Mouse (Mus musculus) liver, embryonic 16.5 days (tissue): ENCODE measurements around the gene Rbpj. TPM values are rescaled to one million over a fixed set of nuclear protein-coding genes. Genes with fewer than 3 reads are reported as not detected.

Experiments
- ATAC-seq: fragments of 200-750 bp; cut with Nextera tagmentation; 2 replicates; pipeline ENCODE4 v1.8.0; 2017; ENCODE audit warnings: low read depth, mild to moderate bottlenecking, moderate number of reproducible peaks, moderate library complexity
- H3K27ac ChIP-seq: fragments of 300-500 bp; sonication (generic); 2 replicates; pipeline ENCODE4 v1.5.1; 2014; ENCODE audit warnings: mild to moderate bottlenecking, low read length
- H3K27me3 ChIP-seq: fragments of 300-500 bp; sonication (generic); 2 replicates; pipeline ENCODE4 v1.6.1; 2014; ENCODE audit warnings: low read depth, low read length, mixed read lengths; ENCODE audit not compliant: control insufficient read depth, insufficient read depth
- H3K36me3 ChIP-seq: fragments of 300-500 bp; sonication (generic); 2 replicates; pipeline ENCODE4 v1.6.1; 2014; ENCODE audit warnings: mild to moderate bottlenecking; ENCODE audit not compliant: control insufficient read depth, insufficient read depth
- H3K4me1 ChIP-seq: fragments of 300-500 bp; sonication (generic); 2 replicates; pipeline ENCODE4 v1.6.1; 2014; ENCODE audit warnings: low read depth, low read length, mixed read lengths; ENCODE audit not compliant: control insufficient read depth
- H3K4me2 ChIP-seq: fragments of 300-500 bp; sonication (generic); 2 replicates; pipeline ENCODE4 v1.6.1; 2014; ENCODE audit warnings: low read depth, low read length, mixed read lengths
- H3K4me3 ChIP-seq: fragments of 300-500 bp; sonication (generic); 2 replicates; pipeline ENCODE4 v1.5.1; 2014; ENCODE audit warnings: low read depth, mild to moderate bottlenecking, low read length
- H3K9ac ChIP-seq: fragments of 300-500 bp; sonication (generic); 2 replicates; pipeline ENCODE4 v1.6.1; 2014; ENCODE audit warnings: low read depth, low read length
- H3K9me3 ChIP-seq: fragments of 300-500 bp; sonication (generic); replicated peaks from 2 replicates; pipeline ENCODE4 v1.6.1; 2016; ENCODE audit warnings: low read length; ENCODE audit not compliant: control insufficient read depth
- WGBS: fragments of 180-500 bp; shearing (Covaris S2); extraction: QIAGEN DNeasy Blood & Tissue Kit; methylation state at CpG from one replicate; pipeline ENCODE4 v1.1.7; 2014; ENCODE audit not compliant: insufficient replicate concordance; 5-methylcytosine and 5-hydroxymethylcytosine counted together
- polyA plus RNA-seq: library from polyadenylated mRNA; unstranded; fragments of >200 nt; fragmentation: Nextera tagmentation; extraction: Ambion mirVana; gene quantifications from 2 replicates; pipeline ENCODE4 v1.2.1, GENCODE M21; 2015

The Rbpj gene
- polyA plus RNA-seq, 1 experiment from 2014 or later, result 6.9 TPM

- H3K27me3 ChIP-seq, result no peaks in the 10 kb centered on the region
- no peak overlapping the region for H3K4me3 ChIP-seq
- ATAC-seq, result no peak
- H3K4me1 ChIP-seq, result no peaks in the 10 kb centered on the region
- no peak overlapping the region for H3K27ac ChIP-seq
- H3K4me2 ChIP-seq, result no peak overlapping the region
- no peak overlapping the region for H3K9ac ChIP-seq
- WGBS, result 49% methylated on average over 2 of the region's 2 CpGs
- no peaks in the 10 kb centered on the region for H3K9me3 ChIP-seq
- no peaks in the 10 kb centered on the region for H3K36me3 ChIP-seq
Measured at GRCm38 (mm10) chr5:53516482-53516881, 50.5 kb downstream of the Rbpj start.

DNA sequence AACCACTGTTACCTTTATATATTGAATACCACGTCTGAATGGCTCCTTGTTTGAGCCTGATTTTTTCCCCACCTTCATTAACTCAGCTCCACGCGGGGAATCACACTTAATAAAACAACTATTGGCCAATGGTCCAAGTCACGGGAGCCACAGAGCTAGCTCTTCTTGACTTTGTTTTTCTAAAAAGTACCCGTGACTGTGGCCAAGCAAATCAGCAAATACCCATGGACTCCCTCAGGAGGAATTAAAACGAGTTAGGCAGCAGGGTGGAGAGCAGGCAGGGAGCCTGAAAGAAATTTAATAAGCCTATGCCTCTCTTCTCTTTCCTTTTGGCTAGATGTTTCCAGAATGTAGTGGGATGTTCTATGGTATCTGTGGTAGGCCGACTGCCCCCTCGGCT is 51.9 kb downstream of the Rbpj start:
- no peak overlapping the region for H3K4me3 ChIP-seq
- WGBS, result 67% methylated on average over 8 of the region's 8 CpGs
- H3K4me2 ChIP-seq, result no peak overlapping the region
- no peaks in the 10 kb centered on the region for H3K9me3 ChIP-seq
- no peak overlapping the region for H3K27ac ChIP-seq
- H3K9ac ChIP-seq, result no peak overlapping the region
- H3K36me3 ChIP-seq, result no peaks in the 10 kb centered on the region
- no peaks in the 10 kb centered on the region for H3K4me1 ChIP-seq
- no peaks in the 10 kb centered on the region for H3K27me3 ChIP-seq
- no peak for ATAC-seq

GRCm38 (mm10) chr5:53519131-53519530 is 53.2 kb downstream of the Rbpj start:
- Histone ChIP-seq H3K4me3 (no peak overlapping the region), H3K9ac (no peak overlapping the region), H3K27me3 (no peaks in the 10 kb centered on the region), H3K4me1 (no peaks in the 10 kb centered on the region), H3K36me3 (no peaks in the 10 kb centered on the region), H3K27ac (no peak overlapping the region), H3K4me2 (no peak overlapping the region), H3K9me3 (no peaks in the 10 kb centered on the region)
- 60% methylated on average over 4 of the region's 4 CpGs for WGBS
- ATAC-seq, result no peak

GRCm38 (mm10) chr5:53519998-53520577 is 54.1 kb downstream of the Rbpj start:
- Histone ChIP-seq H3K27ac (no peak overlapping the region), H3K4me3 (no peak overlapping the region), H3K9ac (no peak overlapping the region), H3K36me3 (no peaks in the 10 kb centered on the region), H3K9me3 (no peaks in the 10 kb centered on the region), H3K4me2 (no peak overlapping the region), H3K4me1 (no peaks in the 10 kb centered on the region), H3K27me3 (no peaks in the 10 kb centered on the region)
- no peak for ATAC-seq
- 79% methylated on average over 10 of the region's 10 CpGs for WGBS

GRCm38 (mm10) chr5:53523046-53523445 is 57.1 kb downstream of the Rbpj start:
- no peak overlapping the region for H3K4me2 ChIP-seq
- no peaks in the 10 kb centered on the region for H3K9me3 ChIP-seq
- no peak overlapping the region for H3K9ac ChIP-seq
- no peak for ATAC-seq
- no peaks in the 10 kb centered on the region for H3K36me3 ChIP-seq
- H3K27ac ChIP-seq, result no peak overlapping the region
- H3K27me3 ChIP-seq, result no peaks in the 10 kb centered on the region
- H3K4me1 ChIP-seq, result no peaks in the 10 kb centered on the region
- no peak overlapping the region for H3K4me3 ChIP-seq
- 46% methylated on average over 3 of the region's 3 CpGs for WGBS

GRCm38 (mm10) chr5:53524162-53524561 is 58.2 kb downstream of the Rbpj start:
- Histone ChIP-seq H3K9me3 (no peaks in the 10 kb centered on the region), H3K9ac (no peak overlapping the region), H3K27ac (no peak overlapping the region), H3K27me3 (no peaks in the 10 kb centered on the region), H3K4me2 (no peak overlapping the region), H3K36me3 (no peaks in the 10 kb centered on the region), H3K4me3 (no peak overlapping the region), H3K4me1 (no peaks in the 10 kb centered on the region)
- 77% methylated on average over 7 of the region's 7 CpGs for WGBS
- ATAC-seq, result no peak

GRCm38 (mm10) chr5:53524831-53525230 is 58.9 kb downstream of the Rbpj start:
- Histone ChIP-seq H3K36me3 (no peaks in the 10 kb centered on the region), H3K4me1 (no peaks in the 10 kb centered on the region), H3K9ac (no peak overlapping the region), H3K4me2 (no peak overlapping the region), H3K4me3 (no peak overlapping the region), H3K27ac (no peak overlapping the region), H3K27me3 (no peaks in the 10 kb centered on the region), H3K9me3 (no peaks in the 10 kb centered on the region)
- WGBS, result 56% methylated on average over 5 of the region's 5 CpGs
- no peak for ATAC-seq

DNA sequence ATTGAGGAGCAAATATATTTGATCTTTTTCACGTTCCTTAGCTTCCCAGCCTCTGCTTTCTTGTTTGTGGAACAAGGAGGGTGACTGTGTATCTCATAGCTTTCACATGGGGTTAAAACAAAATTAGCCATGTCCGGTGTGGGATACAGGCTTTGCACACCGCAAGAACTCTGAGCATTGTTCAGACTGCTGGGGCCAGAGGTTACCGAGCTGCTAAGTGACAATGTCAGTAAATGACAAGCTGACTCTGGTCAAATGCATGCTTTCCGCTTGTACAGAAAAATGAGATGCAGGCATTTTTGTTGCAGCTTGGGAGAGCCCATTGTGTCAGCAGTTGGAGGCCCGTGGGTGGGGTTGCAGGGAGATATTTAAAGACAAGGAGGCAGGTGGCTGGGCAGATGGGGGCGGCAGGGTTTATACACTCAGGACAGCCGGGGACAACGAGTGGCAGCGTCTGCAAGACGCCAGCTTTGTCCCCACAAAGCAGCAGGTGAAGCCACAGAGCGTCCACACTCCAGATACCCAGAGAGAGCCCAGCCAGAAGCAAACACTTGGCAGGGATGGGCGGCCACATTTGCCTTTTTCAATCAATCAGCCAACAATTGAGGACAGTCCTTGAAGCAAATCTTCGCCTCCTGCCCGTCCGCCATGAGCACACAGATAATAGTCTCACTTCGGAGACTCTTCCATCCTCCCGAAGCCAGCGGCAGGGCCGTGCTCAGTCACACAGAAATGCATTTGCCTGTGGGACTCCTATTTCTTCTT is 59.5 kb downstream of the Rbpj start:
- no peak overlapping the region for H3K4me2 ChIP-seq
- no peak for ATAC-seq

DNA sequence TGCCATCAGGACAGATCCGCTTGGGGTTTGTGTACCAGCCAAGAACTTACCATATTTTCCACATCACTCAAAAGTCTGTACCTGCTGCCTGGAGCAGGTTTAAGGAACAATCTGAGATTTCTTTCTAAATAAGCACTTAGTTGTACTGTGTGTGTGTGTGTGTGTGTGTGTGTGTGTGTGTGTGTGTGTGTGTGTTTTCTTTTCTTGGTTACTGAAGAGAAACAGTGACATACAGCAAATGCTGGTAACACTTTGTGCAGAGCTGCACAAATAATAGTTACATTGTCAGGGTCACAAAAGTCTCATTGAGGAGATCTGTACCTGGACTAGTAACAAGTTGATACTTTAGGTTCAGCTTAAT is 60.1 kb downstream of the Rbpj start:
- Histone ChIP-seq H3K27me3 (no peaks in the 10 kb centered on the region), H3K27ac (no peak overlapping the region), H3K9me3 (no peaks in the 10 kb centered on the region), H3K4me2 (no peak overlapping the region), H3K9ac (no peak overlapping the region), H3K36me3 (no peaks in the 10 kb centered on the region), H3K4me1 (no peaks in the 10 kb centered on the region), H3K4me3 (no peak overlapping the region)
- 72% methylated on average over 1 of the region's 1 CpGs for WGBS
- no peak for ATAC-seq

More for the DNA sequence above, 59.5 kb downstream of the Rbpj start:
- WGBS, result 58% methylated on average over 20 of the region's 20 CpGs
- no peak overlapping the region for H3K9ac ChIP-seq
- no peaks in the 10 kb centered on the region for H3K9me3 ChIP-seq
- H3K27ac ChIP-seq, result no peak overlapping the region
- no peaks in the 10 kb centered on the region for H3K36me3 ChIP-seq
- H3K4me3 ChIP-seq, result no peak overlapping the region
- no peaks in the 10 kb centered on the region for H3K4me1 ChIP-seq
- no peaks in the 10 kb centered on the region for H3K27me3 ChIP-seq
